Mouse (Mus musculus) megakaryocyte-erythroid progenitor cell, adult 5-6 weeks (primary cell): ENCODE measurements at regions not wholly inside any gene's neighbourhood (a gene's known extent, or its start where the extent isn't known, plus 50 kb on each side); places are given as distances from the start of the nearest gene placed in this dataset.
"Not testable (repeated sequence)": the region's sequence is repeated elsewhere in the genome, so short reads cannot be mapped to it uniquely, and the experiment has no call there.

Source experiments
- ATAC-seq: replicated peaks from 2 replicates; pipeline ENCODE4 v1.8.0; 2016; ENCODE audit warnings: mild to moderate bottlenecking, inconsistent platforms; ENCODE audit not compliant: severe bottlenecking, poor library complexity, low FRiP score, low TSS enrichment

- not testable (repeated sequence) for ATAC-seq
Measured at GRCm38 (mm10) chr16:21102033-21102432, 51.8 kb downstream of the Teddm3 start.

- ATAC-seq, result not testable (repeated sequence)
Measured at GRCm38 (mm10) chr16:21100126-21100525, 53.7 kb downstream of the Teddm3 start.

- ATAC-seq, result no peak
Measured at GRCm38 (mm10) chr16:21074779-21075148, 79.0 kb downstream of the Teddm3 start.

- peak; percentile 87 for ATAC-seq
Measured at GRCm38 (mm10) chr16:21074082-21074778, 79.6 kb downstream of the Teddm3 start.

GRCm38 (mm10) chr16:21060211-21060610 is 93.6 kb downstream of the Teddm3 start:
- no peak for ATAC-seq

GRCm38 (mm10) chr16:21054772-21055171 is 99.0 kb downstream of the Teddm3 start:
- no peak for ATAC-seq

GRCm38 (mm10) chr16:21022087-21022486 is 131.7 kb downstream of the Teddm3 start:
- not testable (repeated sequence) for ATAC-seq

- ATAC-seq, result no peak
Measured at GRCm38 (mm10) chr16:21004871-21005270, 148.9 kb downstream of the Teddm3 start.

GRCm38 (mm10) chr16:21001126-21001525 is 152.7 kb downstream of the Teddm3 start:
- no peak for ATAC-seq

- ATAC-seq, result no peak
Measured at GRCm38 (mm10) chr16:20990524-20990923, 163.3 kb downstream of the Teddm3 start.

- no peak for ATAC-seq
Measured at GRCm38 (mm10) chr16:20975406-20975805, 178.4 kb downstream of the Teddm3 start.

GRCm38 (mm10) chr16:20972442-20972841 is 181.4 kb downstream of the Teddm3 start:
- no peak for ATAC-seq

- ATAC-seq, result no peak
Measured at GRCm38 (mm10) chr16:20958905-20959304, 194.9 kb downstream of the Teddm3 start.

GRCm38 (mm10) chr16:20936722-20937121 is 202.4 kb upstream of the Thpo start:
- ATAC-seq, result no peak

- ATAC-seq, result not testable (repeated sequence)
Measured at GRCm38 (mm10) chr16:20934846-20935245, 200.5 kb upstream of the Thpo start.

- ATAC-seq, result not testable (repeated sequence)
Measured at GRCm38 (mm10) chr16:20930003-20930402, 195.7 kb upstream of the Thpo start.

GRCm38 (mm10) chr16:20925776-20926175 is 191.5 kb upstream of the Thpo start:
- not testable (repeated sequence) for ATAC-seq

GRCm38 (mm10) chr16:20910864-20911263 is 176.6 kb upstream of the Thpo start:
- ATAC-seq, result not testable (repeated sequence)

- ATAC-seq, result peak; percentile 82
Measured at GRCm38 (mm10) chr16:20908467-20909351, 174.4 kb upstream of the Thpo start.

- ATAC-seq, result no peak
Measured at GRCm38 (mm10) chr16:20895734-20896133, 161.4 kb upstream of the Thpo start.

- no peak for ATAC-seq
Measured at GRCm38 (mm10) chr16:20871726-20872125, 137.4 kb upstream of the Thpo start.
